Mouse (Mus musculus) hindbrain, embryonic 16.5 days (tissue): ENCODE results near the gene Ikzf3. TPM values are rescaled to one million over a fixed set of nuclear protein-coding genes. Genes with fewer than 3 reads are reported as not detected.

Source experiments
- ATAC-seq: fragments of 200-750 bp; cut with Nextera tagmentation; 2 replicates; pipeline ENCODE4 v1.8.0; 2017; ENCODE audit warnings: moderate TSS enrichment, moderate library complexity
- H3K27ac ChIP-seq: fragments of 300-500 bp; sonication (generic); 2 replicates; pipeline ENCODE4 v1.5.1; 2014; ENCODE audit warnings: low read depth, mild to moderate bottlenecking, control low read depth, low read length, moderate library complexity
- H3K27me3 ChIP-seq: fragments of 300-500 bp; sonication (generic); replicated peaks from 2 replicates; pipeline ENCODE4 v1.6.1; 2014; ENCODE audit warnings: low read length; ENCODE audit not compliant: control insufficient read depth, insufficient read depth
- H3K36me3 ChIP-seq: fragments of 300-500 bp; sonication (generic); 2 replicates; pipeline ENCODE4 v1.6.1; 2014; ENCODE audit warnings: mild to moderate bottlenecking, low read length, moderate library complexity, mixed read lengths; ENCODE audit not compliant: control insufficient read depth, insufficient read depth
- H3K4me1 ChIP-seq: fragments of 300-500 bp; sonication (generic); 2 replicates; pipeline ENCODE4 v1.6.1; 2014; ENCODE audit warnings: low read depth, low read length; ENCODE audit not compliant: control insufficient read depth, insufficient read depth
- H3K4me2 ChIP-seq: fragments of 300-500 bp; sonication (generic); 2 replicates; pipeline ENCODE4 v1.6.1; 2014; ENCODE audit warnings: mild to moderate bottlenecking, low read length, control low read depth, moderate library complexity
- H3K4me3 ChIP-seq: fragments of 300-500 bp; sonication (generic); 2 replicates; pipeline ENCODE4 v1.5.1; 2014; ENCODE audit warnings: mild to moderate bottlenecking, low read length, control low read depth, moderate library complexity
- H3K9ac ChIP-seq: fragments of 300-500 bp; sonication (generic); 2 replicates; pipeline ENCODE4 v1.6.1; 2014; ENCODE audit warnings: low read depth, mild to moderate bottlenecking, control low read depth, low read length, moderate library complexity
- H3K9me3 ChIP-seq: fragments of 300-500 bp; sonication (generic); 2 replicates; pipeline ENCODE4 v1.6.1; 2014; ENCODE audit warnings: mild to moderate bottlenecking, low read length, moderate library complexity; ENCODE audit not compliant: control insufficient read depth
- WGBS: fragments of 180-500 bp; shearing (Covaris S2); extraction: QIAGEN DNeasy Blood & Tissue Kit; methylation state at CpG from one replicate; pipeline ENCODE4 v1.1.7; 2014; 5-methylcytosine and 5-hydroxymethylcytosine counted together
- polyA plus RNA-seq: library from polyadenylated mRNA; unstranded; fragments of >200 nt; fragmentation: Nextera tagmentation; extraction: Ambion mirVana; gene quantifications from 2 replicates; pipeline ENCODE4 v1.2.1, GENCODE M21; 2015

The Ikzf3 gene
- 0.35 and 0.45 TPM in 2 replicates for polyA plus RNA-seq

- Histone ChIP-seq H3K27me3 (peaks cover 56% of the 10 kb centered on the region), H3K9me3 (no peaks in the 10 kb centered on the region), H3K4me2 (peak within 1 kb of the TSS; percentile 77), H3K36me3 (no peaks in the 10 kb centered on the region), H3K4me3 (peak within 1 kb of the TSS; percentile 44), H3K9ac (peak within 1 kb of the TSS; percentile 51), H3K4me1 (peaks cover 11% of the 10 kb centered on the region), H3K27ac (no peak within 1 kb of the TSS)
- ATAC-seq = no peak
- under 1% methylated on average over 58 of the region's 58 CpGs for WGBS
Observed at GRCm38 (mm10) chr11:98545711-98546231, at the start of gene Ikzf3. Ikzf3 (minus strand) TSS chr11:98546031.

GRCm38 (mm10) chr11:98595473-98595872 lies 49.6 kb upstream of the Ikzf3 start:
- Histone ChIP-seq H3K9ac (no peak overlapping the region), H3K4me2 (no peak overlapping the region), H3K4me3 (no peak overlapping the region), H3K36me3 (no peaks in the 10 kb centered on the region), H3K9me3 (no peaks in the 10 kb centered on the region), H3K4me1 (no peaks in the 10 kb centered on the region), H3K27ac (no peak overlapping the region), H3K27me3 (peaks cover 4% of the 10 kb centered on the region; the same call in 1 of the 2 replicates)
- WGBS = 78% methylated on average over 10 of the region's 10 CpGs
- no peak for ATAC-seq

GRCm38 (mm10) chr11:98595021-98595420 lies 49.2 kb upstream of the Ikzf3 start:
- Histone ChIP-seq H3K27ac (no peak overlapping the region), H3K9me3 (no peaks in the 10 kb centered on the region), H3K27me3 (peaks cover 2% of the 10 kb centered on the region; the same call in 1 of the 2 replicates), H3K4me3 (no peak overlapping the region), H3K4me2 (no peak overlapping the region), H3K9ac (no peak overlapping the region), H3K36me3 (no peaks in the 10 kb centered on the region), H3K4me1 (no peaks in the 10 kb centered on the region)
- ATAC-seq = no peak
- WGBS = 78% methylated on average over 6 of the region's 6 CpGs

GRCm38 (mm10) chr11:98590548-98591445 lies 45.0 kb upstream of the Ikzf3 start:
- no peak for ATAC-seq
- H3K4me1 ChIP-seq = peaks cover 12% of the 10 kb centered on the region

GRCm38 (mm10) chr11:98589306-98589705 lies 43.5 kb upstream of the Ikzf3 start:
- no peaks in the 10 kb centered on the region for H3K36me3 ChIP-seq
- no peak for ATAC-seq
- H3K27me3 ChIP-seq = no peaks in the 10 kb centered on the region
- no peak overlapping the region for H3K9ac ChIP-seq
- H3K4me2 ChIP-seq = no peak overlapping the region
- no peaks in the 10 kb centered on the region for H3K9me3 ChIP-seq
- no peak overlapping the region for H3K27ac ChIP-seq
- WGBS = 88% methylated on average over 8 of the region's 8 CpGs
- no peak overlapping the region for H3K4me3 ChIP-seq
- H3K4me1 ChIP-seq = peaks cover 25% of the 10 kb centered on the region

More at GRCm38 (mm10) chr11:98590548-98591445, 45.0 kb upstream of the Ikzf3 start:
- Histone ChIP-seq H3K9ac (no peak overlapping the region), H3K4me3 (no peak overlapping the region), H3K4me2 (no peak overlapping the region), H3K27me3 (no peaks in the 10 kb centered on the region; the same call in 1 of the 2 replicates), H3K27ac (no peak overlapping the region), H3K36me3 (no peaks in the 10 kb centered on the region), H3K9me3 (no peaks in the 10 kb centered on the region)
- WGBS = 68% methylated on average over 19 of the region's 19 CpGs

- 61% methylated on average over 6 of the region's 6 CpGs for WGBS
- no peaks in the 10 kb centered on the region for H3K36me3 ChIP-seq
- H3K9ac ChIP-seq = no peak overlapping the region
- H3K4me1 ChIP-seq = peaks cover 25% of the 10 kb centered on the region
- no peak overlapping the region for H3K4me3 ChIP-seq
- H3K27ac ChIP-seq = no peak overlapping the region
- no peak for ATAC-seq
- peak overlapping the region; percentile 95; the same call in 1 of the 2 replicates for H3K4me2 ChIP-seq
- no peaks in the 10 kb centered on the region for H3K27me3 ChIP-seq
- no peaks in the 10 kb centered on the region for H3K9me3 ChIP-seq
Observed at GRCm38 (mm10) chr11:98588833-98589281, 43.0 kb upstream of the Ikzf3 start.

GRCm38 (mm10) chr11:98587684-98588546 lies 42.1 kb upstream of the Ikzf3 start:
- peak; percentile 63 for ATAC-seq
- WGBS = 9% methylated on average over 20 of the region's 20 CpGs
- Histone ChIP-seq H3K9ac (peak overlapping the region; percentile 96), H3K4me3 (peak overlapping the region; percentile 90), H3K4me1 (peaks cover 25% of the 10 kb centered on the region), H3K27me3 (no peaks in the 10 kb centered on the region), H3K36me3 (peaks cover 3% of the 10 kb centered on the region), H3K9me3 (no peaks in the 10 kb centered on the region), H3K4me2 (peak overlapping the region; percentile 95), H3K27ac (peak overlapping the region; percentile 60)

- Histone ChIP-seq H3K9me3 (no peaks in the 10 kb centered on the region), H3K27ac (peak within 1 kb of the TSS; percentile 86), H3K4me1 (peaks cover 25% of the 10 kb centered on the region), H3K9ac (peak within 1 kb of the TSS; percentile 96), H3K4me2 (peak within 1 kb of the TSS; percentile 95), H3K4me3 (peak within 1 kb of the TSS; percentile 90), H3K27me3 (no peaks in the 10 kb centered on the region), H3K36me3 (peaks cover 10% of the 10 kb centered on the region)
- ATAC-seq = peak; percentile 94
- under 1% methylated on average over 49 of the region's 49 CpGs for WGBS
Observed at GRCm38 (mm10) chr11:98586892-98587563, 41.2 kb upstream of the Ikzf3 start, which contains the start of gene Ormdl3. Ormdl3 (minus strand) TSS chr11:98587368.
